ENCODE assay signal across 8 mouse cellular contexts in the genomic region with DNA sequence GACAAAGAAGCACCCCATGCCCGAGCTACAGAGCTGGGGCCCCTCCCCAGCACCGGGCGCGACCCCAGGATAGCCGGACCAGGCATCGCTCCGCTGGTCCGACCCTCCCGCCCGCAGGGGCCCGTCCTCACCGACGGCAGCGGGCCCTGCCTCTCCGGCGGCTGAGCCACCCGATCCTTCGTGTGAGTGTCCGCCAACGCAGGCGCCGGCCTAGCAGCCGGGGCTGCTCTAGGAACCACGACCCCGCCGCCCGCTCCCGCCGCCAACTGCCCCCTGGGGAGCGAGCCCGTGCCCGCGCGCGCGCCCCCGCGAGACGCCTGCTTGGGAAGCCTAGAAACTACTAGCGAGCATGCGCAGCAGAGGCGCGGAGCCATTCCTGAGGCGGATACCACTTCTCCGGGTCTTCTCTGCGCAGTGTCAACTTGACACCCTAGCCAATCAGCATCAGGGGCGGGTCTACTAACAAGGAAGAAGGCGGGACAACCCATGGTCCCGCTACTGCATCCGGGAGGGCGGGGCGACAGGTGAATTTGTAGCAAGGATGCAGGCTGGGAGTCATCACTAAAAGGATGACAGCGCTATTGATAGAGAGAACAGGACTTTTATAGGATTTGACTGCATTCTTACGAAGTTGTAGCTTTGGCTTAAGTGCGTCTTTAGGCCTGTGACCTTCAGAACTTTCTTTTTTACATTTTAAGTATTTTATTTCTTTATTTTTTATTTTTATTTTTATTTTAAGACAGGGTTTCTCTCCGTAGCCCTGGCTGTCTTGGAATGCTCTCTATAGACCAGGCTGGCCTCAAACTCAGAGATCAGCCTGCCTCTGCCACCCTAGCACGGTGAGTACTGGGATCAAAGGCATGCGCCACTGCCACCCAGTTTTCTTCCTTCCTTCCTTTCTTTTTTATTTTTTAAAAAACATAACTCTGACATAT. TPM values are rescaled to one million over a fixed set of nuclear protein-coding genes. Genes with fewer than 3 reads are reported as not detected.
DNase-seq lines count a peak whose midpoint lies in the region; ATAC-seq and TF ChIP-seq lines count a peak whose summit lies in the region.

A gene (minus strand): TSS at position 319 of the 935 bp plus-strand sequence.

- no peak for TF ChIP-seq CTCF in C2C12 (IDR thresholded peaks at IDR 0.05; ENCODE audit: control insufficient read depth, insufficient read depth, insufficient read length)
- no peak for TF ChIP-seq CTCF in brain, embryonic 14.5 days (IDR thresholded peaks at IDR 0.05; ENCODE audit: borderline replicate concordance, extremely low read depth, insufficient read depth, insufficient read length)
- TF ChIP-seq CTCF in liver, adult 2 months (IDR thresholded peaks at IDR 0.05; ENCODE audit: low read depth, low read length), result no peak

- H3K4me3 ChIP-seq in C2C12 (ENCODE audit: insufficient read depth, poor library complexity, severe bottlenecking) (peak within 1 kb of the TSS; percentile 52), myocyte (peak within 1 kb of the TSS; percentile 40)
- peak within 1 kb of the TSS; percentile 94 for H3K4me3 ChIP-seq in erythroblast, embryonic 14.5 days (replicated peaks)
- peak within 1 kb of the TSS; percentile 87 for H3K4me3 ChIP-seq in heart, embryonic 11.5 days (ENCODE audit: low read depth, low read length)
- H3K4me3 ChIP-seq in kidney, embryonic 16.5 days (ENCODE audit: low read length), result peak within 1 kb of the TSS; percentile 95
- H3K4me3 ChIP-seq in liver, adult 2 months (ENCODE audit: insufficient read depth, low read depth, low read length), result peak within 1 kb of the TSS; percentile 83

- H3K9me3 ChIP-seq in erythroblast, embryonic 14.5 days (ENCODE audit: control insufficient read depth, low read length), result no peaks in the 10 kb centered on the region
- no peaks in the 10 kb centered on the region for H3K9me3 ChIP-seq in heart, embryonic 11.5 days (replicated peaks; ENCODE audit: control insufficient read depth, low read length)
- H3K9me3 ChIP-seq in kidney, embryonic 16.5 days (ENCODE audit: low read length), result no peaks in the 10 kb centered on the region

- WGBS in heart, embryonic 11.5 days (ENCODE audit: insufficient replicate concordance), result 4% methylated on average over 48 of the region's 58 CpGs
- WGBS in kidney, embryonic 16.5 days, result 3% methylated on average over 58 of the region's 58 CpGs
- WGBS in liver, adult 2 months, result 4% methylated on average over 58 of the region's 58 CpGs

- H3K79me3 ChIP-seq in C2C12 (ENCODE audit: low read depth), result peaks cover 7% of the 10 kb centered on the region

- peak; percentile 100 for DNase-seq in brain, embryonic 14.5 days (ENCODE audit: low read depth)
- peak; percentile 96 for DNase-seq in liver, adult 2 months (ENCODE audit: extremely low read depth, low read depth, low spot score)
- DNase-seq in splenic B cell, adult 2 months (ENCODE audit: low read depth, low spot score), result peak; percentile 98

- peaks cover 18% of the 10 kb centered on the region for H3K4me1 ChIP-seq in erythroblast, embryonic 14.5 days (ENCODE audit: control insufficient read depth)
- H3K4me1 ChIP-seq in heart, embryonic 11.5 days (ENCODE audit: control insufficient read depth, insufficient read depth, low read length), result peaks cover 7% of the 10 kb centered on the region
- peaks cover 14% of the 10 kb centered on the region for H3K4me1 ChIP-seq in kidney, embryonic 16.5 days (ENCODE audit: insufficient read depth, low read length)
- H3K4me1 ChIP-seq in liver, adult 2 months (ENCODE audit: control insufficient read depth, insufficient read depth, low read length), result peaks cover 4% of the 10 kb centered on the region; the same call in 1 of the 2 replicates

- TF ChIP-seq POLR2A in brain, embryonic 14.5 days (IDR thresholded peaks at IDR 0.05; ENCODE audit: borderline replicate concordance, extremely low read depth, insufficient read depth, insufficient read length, poor library complexity, severe bottlenecking), result peak; percentile 95
- peak; percentile 54; the same call in 1 of the 2 replicates for TF ChIP-seq POLR2A in liver, adult 2 months (IDR thresholded peaks at IDR 0.05; ENCODE audit: extremely low read depth, insufficient read depth, low read length)
- peak; percentile 79 for TF ChIP-seq POLR2A in myocyte (IDR thresholded peaks at IDR 0.05; ENCODE audit: insufficient read length, low read depth)

- H3K4me2 ChIP-seq in heart, embryonic 11.5 days, result peak within 1 kb of the TSS; percentile 71
- H3K4me2 ChIP-seq in kidney, embryonic 16.5 days (replicated peaks; ENCODE audit: low read depth, low read length), result peak within 1 kb of the TSS; percentile 87
- H3K4me2 ChIP-seq in myocyte (ENCODE audit: low read depth), result peak within 1 kb of the TSS; percentile 72

- H3K27me3 ChIP-seq in C2C12 (ENCODE audit: control insufficient read depth, insufficient read depth, insufficient read length) (no peaks in the 10 kb centered on the region), myocyte (ENCODE audit: control insufficient read depth, insufficient read depth, insufficient read length) (no peaks in the 10 kb centered on the region)
- peaks cover 8% of the 10 kb centered on the region for H3K27me3 ChIP-seq in erythroblast, embryonic 14.5 days (ENCODE audit: control insufficient read depth)
- H3K27me3 ChIP-seq in heart, embryonic 11.5 days (ENCODE audit: control insufficient read depth, insufficient read depth, low read length), result no peaks in the 10 kb centered on the region
- H3K27me3 ChIP-seq in kidney, embryonic 16.5 days (ENCODE audit: insufficient read depth, low read length), result no peaks in the 10 kb centered on the region
- H3K27me3 ChIP-seq in liver, adult 2 months (ENCODE audit: control insufficient read depth, insufficient read depth, low read length), result no peaks in the 10 kb centered on the region
- H3K27me3 ChIP-seq in splenic B cell, adult 2 months (ENCODE audit: control insufficient read depth, insufficient read depth, low read length, poor library complexity, severe bottlenecking), result no peaks in the 10 kb centered on the region; the same call in 1 of the 2 replicates

- H3K79me2 ChIP-seq in C2C12 (ENCODE audit: control insufficient read depth, insufficient read depth) (peaks cover 18% of the 10 kb centered on the region), myocyte (ENCODE audit: control insufficient read depth, insufficient read depth) (peaks cover 12% of the 10 kb centered on the region)
- H3K79me2 ChIP-seq in liver, adult 2 months (ENCODE audit: control insufficient read depth, insufficient read depth, low read length), result no peaks in the 10 kb centered on the region

- peak within 1 kb of the TSS; percentile 92 for H3K9ac ChIP-seq in heart, embryonic 11.5 days (ENCODE audit: low read depth, low read length)
- H3K9ac ChIP-seq in kidney, embryonic 16.5 days (replicated peaks; ENCODE audit: low read length), result peak within 1 kb of the TSS; percentile 96
- H3K9ac ChIP-seq in liver, adult 2 months (ENCODE audit: low read depth, low read length), result peak within 1 kb of the TSS; percentile 90

- H3K36me3 ChIP-seq in C2C12 (ENCODE audit: control insufficient read depth, insufficient read depth), result no peaks in the 10 kb centered on the region
- no peaks in the 10 kb centered on the region for H3K36me3 ChIP-seq in erythroblast, embryonic 14.5 days (ENCODE audit: control insufficient read depth)
- H3K36me3 ChIP-seq in heart, embryonic 11.5 days (ENCODE audit: control insufficient read depth, insufficient read depth, low read length), result no peaks in the 10 kb centered on the region
- 0 out of 2 replicates have a peak, but pooled peaks cover 4% of the 10 kb centered on the region for H3K36me3 ChIP-seq in kidney, embryonic 16.5 days (ENCODE audit: insufficient read depth, low read length)
- no peaks in the 10 kb centered on the region for H3K36me3 ChIP-seq in liver, adult 2 months (ENCODE audit: control insufficient read depth, insufficient read depth, low read length)
- H3K36me3 ChIP-seq in myocyte (ENCODE audit: control insufficient read depth, insufficient read depth), result no peaks in the 10 kb centered on the region
- H3K36me3 ChIP-seq in splenic B cell, adult 2 months (ENCODE audit: control insufficient read depth, insufficient read depth, low read length, poor library complexity, severe bottlenecking), result no peaks in the 10 kb centered on the region

- H3ac ChIP-seq in C2C12 (ENCODE audit: control insufficient read depth, insufficient read length, low read depth), result peak within 1 kb of the TSS; percentile 86
- peak within 1 kb of the TSS; percentile 34 for H3ac ChIP-seq in myocyte (ENCODE audit: control insufficient read depth, insufficient read length)

- ATAC-seq in heart, embryonic 11.5 days (replicated peaks; ENCODE audit: insufficient number of reproducible peaks, low FRiP score, low TSS enrichment), result peak; percentile 96
- ATAC-seq in kidney, embryonic 16.5 days (ENCODE audit: low FRiP score, low TSS enrichment), result peak; percentile 98

- peak within 1 kb of the TSS; percentile 82 for H3K27ac ChIP-seq in heart, embryonic 11.5 days (ENCODE audit: low read depth, low read length)
- H3K27ac ChIP-seq in kidney, embryonic 16.5 days (ENCODE audit: low read length), result peak within 1 kb of the TSS; percentile 90
- H3K27ac ChIP-seq in liver, adult 2 months (replicated peaks; ENCODE audit: insufficient read depth, low read depth, low read length), result peak within 1 kb of the TSS; percentile 26

TF ChIP-seq in C2C12, 6 proteins besides CTCF, POLR2A, EP300 and RAD21:
- TF ChIP-seq USF1 (IDR thresholded peaks at IDR 0.05; ENCODE audit: low read depth), result no peak
- peak; percentile 37 for TF ChIP-seq MAX (IDR thresholded peaks at IDR 0.05)

TF ChIP-seq in myocyte, 11 proteins besides CTCF, POLR2A, EP300 and RAD21:
- peak; percentile 54 for TF ChIP-seq POLR2AphosphoS2 (IDR thresholded peaks at IDR 0.05; ENCODE audit: insufficient read length, low read depth)
- no peak for TF ChIP-seq TCF3 (IDR thresholded peaks at IDR 0.05; ENCODE audit: insufficient read length, low read depth)
- peak in 1 of 3 experiments; percentile 27 for TF ChIP-seq MYOD1 (IDR thresholded peaks at IDR 0.05; ENCODE audit: control insufficient read depth in 1 of 3, insufficient read length in 2 of 3, low read depth in 2 of 3)

RNA-seq across cellular contexts. Expression of the gene that starts here (rescaled TPM):
- polyA plus RNA-seq in C2C12 (2012; fragmentation: generic; extraction: Trizol) (92.5 TPM), myocyte (2012; fragmentation: generic; extraction: Trizol) (43.5 TPM)
- 110 and 150 TPM in 2 replicates for polyA plus RNA-seq in brain, embryonic 14.5 days (2012; rRNA removed)
- 1.4 and 2.3 TPM in 2 replicates for polyA plus RNA-seq in erythroblast, embryonic 14.5 days (2012)
- polyA plus RNA-seq in heart, embryonic 11.5 days (2014; fragmentation: Nextera tagmentation; extraction: Ambion mirVana), result 60.5 and 62.4 TPM in 2 replicates
- polyA plus RNA-seq in kidney, embryonic 16.5 days (2015; fragmentation: Nextera tagmentation; extraction: Ambion mirVana), result 101 and 104 TPM in 2 replicates
- total RNA-seq in liver, adult 2 months (2014; rRNA removed), result 11.1 and 12.6 TPM in 2 replicates
- 13.8 and 14.2 TPM in 2 replicates for polyA plus RNA-seq in liver, adult 2 months (2012; rRNA removed)

Comparison
In these comparisons a context has a peak if more than half of its experiments do, and no peak if none do; other contexts are left out.
1. Peak in every context shown above with its lines: DNase-seq, ATAC-seq, H3K4me3 ChIP-seq and H3K27ac ChIP-seq.
2. H3K4me3 ChIP-seq: peak in every context shown above with its lines; median percentile 95 in kidney, embryonic 16.5 days; 94 in erythroblast, embryonic 14.5 days; 87 in heart, embryonic 11.5 days; 83 in liver, adult 2 months; 52 in C2C12; 40 in myocyte.
3. H3K27ac ChIP-seq: peak in every context shown above with its lines; median percentile 90 in kidney, embryonic 16.5 days; 82 in heart, embryonic 11.5 days; 26 in liver, adult 2 months.